In the genomic region with DNA sequence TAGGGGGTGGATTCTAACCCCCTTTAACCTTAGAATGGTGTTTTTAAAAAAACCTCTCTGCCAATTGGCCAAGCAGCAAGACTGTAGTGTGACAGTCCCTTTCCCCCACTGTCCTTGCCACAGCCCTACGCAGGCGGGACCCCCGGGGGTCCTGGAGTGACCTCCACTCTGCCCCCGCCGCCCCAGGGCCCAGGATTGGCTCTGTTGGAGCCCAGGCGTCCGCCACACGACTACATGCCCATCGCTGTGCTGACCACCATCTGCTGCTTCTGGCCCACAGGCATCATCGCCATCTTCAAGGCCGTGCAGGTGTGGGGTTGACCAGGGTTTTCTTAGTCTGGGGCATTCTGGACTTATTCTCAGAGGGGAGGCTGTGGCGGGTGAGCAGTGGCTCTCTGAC, we compare ENCODE assay signal across 8 mouse cellular contexts. TPM values are rescaled to one million over a fixed set of nuclear protein-coding genes. Genes with fewer than 3 reads are reported as not detected.
A peak's percentile ranks its signal among the peaks of the same experiment; 100 is the strongest.
DNase-seq lines count a peak whose midpoint lies in the region; ATAC-seq and TF ChIP-seq lines count a peak whose summit lies in the region.

No protein-coding gene starts in this region.

- peaks cover 4% of the 10 kb centered on the region; the same call in 1 of the 2 replicates for H3K79me2 ChIP-seq in MEL (ENCODE audit: control insufficient read depth, insufficient read depth, low read length, poor library complexity)

- no peak for TF ChIP-seq POLR2A in MEL (IDR thresholded peaks at IDR 0.05; ENCODE audit: control insufficient read depth in 1 of 2, insufficient read depth in 1 of 2, low read depth in 1 of 2, low read length in 2 of 2, poor library complexity in 1 of 2)

- H3K4me3 ChIP-seq in heart, embryonic 11.5 days (ENCODE audit: low read depth, low read length) = peak overlapping the region; percentile 30
- peak overlapping the region; percentile 42 to 58 for H3K4me3 ChIP-seq in MEL (ENCODE audit: control insufficient read depth in 1 of 2, insufficient read depth in 1 of 2, low read depth in 2 of 2, low read length in 2 of 2)
- H3K4me3 ChIP-seq in forebrain, embryonic 14.5 days (ENCODE audit: low read depth, low read length) = peak overlapping the region; percentile 25
- peak overlapping the region; percentile 39 for H3K4me3 ChIP-seq in liver, postnatal 0 days (ENCODE audit: low read depth, low read length)

- H3K27ac ChIP-seq in heart, embryonic 11.5 days (ENCODE audit: low read depth, low read length) = no peak overlapping the region
- no peak overlapping the region for H3K27ac ChIP-seq in MEL (ENCODE audit: control insufficient read depth, low read depth, low read length)
- no peak overlapping the region for H3K27ac ChIP-seq in forebrain, embryonic 14.5 days (ENCODE audit: low read depth, low read length)
- H3K27ac ChIP-seq in liver, postnatal 0 days (ENCODE audit: low read depth) = no peak overlapping the region

- TF ChIP-seq CTCF in MEL (IDR thresholded peaks at IDR 0.05 in 2 of 3, conservative IDR thresholded peaks at IDR 0.05 in 1 of 3; ENCODE audit: control insufficient read depth in 1 of 3, insufficient read depth in 1 of 3, low read depth in 2 of 3, low read length in 3 of 3, poor library complexity in 1 of 3, severe bottlenecking in 1 of 3) = no peak
- TF ChIP-seq CTCF in liver, postnatal 0 days (IDR thresholded peaks at IDR 0.05; ENCODE audit: low read depth) = no peak

- TF ChIP-seq RAD21 in MEL (IDR thresholded peaks at IDR 0.05; ENCODE audit: low read depth, low read length) = no peak

- H3K9me3 ChIP-seq in heart, embryonic 11.5 days (replicated peaks; ENCODE audit: control insufficient read depth, low read length) = no peaks in the 10 kb centered on the region
- H3K9me3 ChIP-seq in MEL (replicated peaks; ENCODE audit: insufficient read depth, low read length) = no peaks in the 10 kb centered on the region
- H3K9me3 ChIP-seq in forebrain, embryonic 14.5 days (replicated peaks; ENCODE audit: control insufficient read depth, low read length) = no peaks in the 10 kb centered on the region
- H3K9me3 ChIP-seq in liver, postnatal 0 days (ENCODE audit: low read length) = no peaks in the 10 kb centered on the region; the same call in 1 of the 2 replicates

- H3K4me2 ChIP-seq in heart, embryonic 11.5 days = peak overlapping the region; percentile 60
- H3K4me2 ChIP-seq in forebrain, embryonic 14.5 days (ENCODE audit: low read length) = peak overlapping the region; percentile 87
- peak overlapping the region; percentile 69 for H3K4me2 ChIP-seq in liver, postnatal 0 days (ENCODE audit: low read depth, low read length)

- H3K27me3 ChIP-seq in heart, embryonic 11.5 days (ENCODE audit: control insufficient read depth, insufficient read depth, low read length) = peaks cover 51% of the 10 kb centered on the region
- peaks cover 0 to 3% of the 10 kb centered on the region in 2 experiments; a peak in 2 of 4 replicates for H3K27me3 ChIP-seq in MEL (ENCODE audit: control insufficient read depth in 1 of 2, insufficient read depth in 2 of 2, low read length in 2 of 2)
- peaks cover 20% of the 10 kb centered on the region for H3K27me3 ChIP-seq in forebrain, embryonic 14.5 days (replicated peaks; ENCODE audit: control insufficient read depth, insufficient read depth, low read length)
- H3K27me3 ChIP-seq in liver, postnatal 0 days (ENCODE audit: insufficient read depth, low read length) = peaks cover 43% of the 10 kb centered on the region

- 6% methylated on average over 12 of the region's 12 CpGs for WGBS in heart, embryonic 11.5 days (ENCODE audit: insufficient replicate concordance)
- WGBS in forebrain, embryonic 14.5 days = 8% methylated on average over 12 of the region's 12 CpGs
- 14% methylated on average over 11 of the region's 12 CpGs for WGBS in liver, postnatal 0 days (ENCODE audit: insufficient replicate concordance)

- ATAC-seq in heart, embryonic 11.5 days (replicated peaks; ENCODE audit: insufficient number of reproducible peaks, low FRiP score, low TSS enrichment) = no peak
- no peak for ATAC-seq in forebrain, embryonic 14.5 days
- ATAC-seq in liver, postnatal 0 days = no peak

- no peak for TF ChIP-seq EP300 in MEL (IDR thresholded peaks at IDR 0.05; ENCODE audit: low read depth in 1 of 2, low read length in 2 of 2)
- no peak for TF ChIP-seq EP300 in liver, postnatal 0 days (IDR thresholded peaks at IDR 0.05; ENCODE audit: low read depth)

- intact Hi-C loops in heart, postnatal 10 days (cut with DNase I) = no loop called here
- intact Hi-C loops in left cerebral cortex, postnatal 4 days (cut with DNase I) = no loop called here

- H3K4me1 ChIP-seq in heart, embryonic 11.5 days (ENCODE audit: control insufficient read depth, insufficient read depth, low read length) = peaks cover 25% of the 10 kb centered on the region
- H3K4me1 ChIP-seq in MEL (ENCODE audit: control insufficient read depth in 1 of 2, insufficient read depth in 2 of 2, low read length in 2 of 2) = peaks cover 0 to 24% of the 10 kb centered on the region in 2 experiments; a peak in 3 of 4 replicates
- H3K4me1 ChIP-seq in forebrain, embryonic 14.5 days (ENCODE audit: control insufficient read depth, insufficient read depth, low read length) = peaks cover 34% of the 10 kb centered on the region
- H3K4me1 ChIP-seq in liver, postnatal 0 days (ENCODE audit: insufficient read depth) = peaks cover 42% of the 10 kb centered on the region

- H3K9ac ChIP-seq in heart, embryonic 11.5 days (ENCODE audit: low read depth, low read length) = no peak overlapping the region
- H3K9ac ChIP-seq in MEL (ENCODE audit: control insufficient read depth, low read depth, low read length, poor library complexity, severe bottlenecking) = peak overlapping the region; percentile 48
- peak overlapping the region; percentile 41 for H3K9ac ChIP-seq in forebrain, embryonic 14.5 days (ENCODE audit: low read length)
- H3K9ac ChIP-seq in liver, postnatal 0 days (replicated peaks) = no peak overlapping the region

- H3K36me3 ChIP-seq in heart, embryonic 11.5 days (ENCODE audit: control insufficient read depth, insufficient read depth, low read length) = no peaks in the 10 kb centered on the region
- peaks cover 0 to 9% of the 10 kb centered on the region in 2 experiments; a peak in 2 of 4 replicates for H3K36me3 ChIP-seq in MEL (ENCODE audit: control insufficient read depth in 1 of 2, insufficient read depth in 2 of 2, low read length in 2 of 2)
- H3K36me3 ChIP-seq in forebrain, embryonic 14.5 days (ENCODE audit: control insufficient read depth, insufficient read depth, low read length) = no peaks in the 10 kb centered on the region
- no peaks in the 10 kb centered on the region for H3K36me3 ChIP-seq in liver, postnatal 0 days (replicated peaks; ENCODE audit: insufficient read depth, low read length)

- DNase-seq in heart, postnatal 10 days = no peak
- DNase-seq in MEL (ENCODE audit: low read depth, low spot score) = no peak
- no peak for DNase-seq in forebrain, embryonic 14.5 days (ENCODE audit: low spot score)
- DNase-seq in liver, postnatal 0 days = no peak
- no peak for DNase-seq in gastrocnemius, postnatal 10 days
- DNase-seq in left cerebral cortex, postnatal 4 days = no peak
- DNase-seq in frontal cortex, postnatal 25 days (ENCODE audit: low spot score in 2 of 2) = no peak

RNA-seq across cellular contexts. Expression of a gene that starts 2.3 kb away (rescaled TPM):
- polyA plus RNA-seq in heart, embryonic 11.5 days (2014; fragmentation: Nextera tagmentation; extraction: Ambion mirVana) = not detected in 2 replicates
- 1 to 10 TPM in 1 of 2 experiments, under 1 TPM in 1; 0.89 to 1.2 TPM for total RNA-seq in heart, postnatal 10 days (2021)
- total RNA-seq in MEL (2012; rRNA removed) = not detected in 2 replicates
- polyA plus RNA-seq in MEL (2012; ENCODE audit: insufficient read depth in 1 of 2, insufficient read length in 2 of 2, low read depth in 1 of 2, low replicate concordance in 2 of 2, missing spikeins in 1 of 2) = 1 to 10 TPM in 1 of 2 experiments, not detected in 1; 1.0 TPM
- polyA plus RNA-seq in forebrain, embryonic 14.5 days (2014; fragmentation: Nextera tagmentation; extraction: Ambion mirVana) = 5.0 and 5.5 TPM in 2 replicates
- 0.05 TPM in 1 of 2 replicates, not detected in the other for polyA plus RNA-seq in liver, postnatal 0 days (2015; fragmentation: Nextera tagmentation; extraction: Ambion mirVana)
- total RNA-seq in gastrocnemius, postnatal 10 days (2021) = under 1 TPM; 0.61 to 0.63 TPM
- total RNA-seq in left cerebral cortex, postnatal 4 days (2021) = 10 to 100 TPM; 78.2 to 81.9 TPM

RNA-seq across cellular contexts. Expression of a gene that starts 3.3 kb away (rescaled TPM):
- polyA plus RNA-seq in heart, embryonic 11.5 days (2014; fragmentation: Nextera tagmentation; extraction: Ambion mirVana) = 31.7 and 34.3 TPM in 2 replicates
- total RNA-seq in heart, postnatal 10 days (2021) = 10 to 100 TPM; 39.0 to 45.7 TPM
- total RNA-seq in MEL (2012; rRNA removed) = 20.2 and 29.2 TPM in 2 replicates
- polyA plus RNA-seq in MEL (2012; ENCODE audit: insufficient read depth in 1 of 2, insufficient read length in 2 of 2, low read depth in 1 of 2, low replicate concordance in 2 of 2, missing spikeins in 1 of 2) = 100 to 1,000 TPM in 1 of 2 experiments, 10 to 100 TPM in 1; 67.1 to 147 TPM
- 23.8 and 24.6 TPM in 2 replicates for polyA plus RNA-seq in forebrain, embryonic 14.5 days (2014; fragmentation: Nextera tagmentation; extraction: Ambion mirVana)
- polyA plus RNA-seq in liver, postnatal 0 days (2015; fragmentation: Nextera tagmentation; extraction: Ambion mirVana) = 19.3 and 19.8 TPM in 2 replicates
- 10 to 100 TPM; 32.6 to 33.7 TPM for total RNA-seq in gastrocnemius, postnatal 10 days (2021)
- total RNA-seq in left cerebral cortex, postnatal 4 days (2021) = 10 to 100 TPM; 30.3 to 32.7 TPM

RNA-seq across cellular contexts. Expression of a gene that starts 12.9 kb away (rescaled TPM):
- 10.9 and 11.4 TPM in 2 replicates for polyA plus RNA-seq in heart, embryonic 11.5 days (2014; fragmentation: Nextera tagmentation; extraction: Ambion mirVana)
- total RNA-seq in heart, postnatal 10 days (2021) = 1 to 10 TPM; 8.5 to 9.9 TPM
- 4.4 and 7.0 TPM in 2 replicates for total RNA-seq in MEL (2012; rRNA removed)
- 1 to 10 TPM in 1 of 2 experiments, not detected in 1; 6.4 TPM for polyA plus RNA-seq in MEL (2012; ENCODE audit: insufficient read depth in 1 of 2, insufficient read length in 2 of 2, low read depth in 1 of 2, low replicate concordance in 2 of 2, missing spikeins in 1 of 2)
- 12.6 and 14.9 TPM in 2 replicates for polyA plus RNA-seq in forebrain, embryonic 14.5 days (2014; fragmentation: Nextera tagmentation; extraction: Ambion mirVana)
- 5.6 and 5.8 TPM in 2 replicates for polyA plus RNA-seq in liver, postnatal 0 days (2015; fragmentation: Nextera tagmentation; extraction: Ambion mirVana)
- total RNA-seq in gastrocnemius, postnatal 10 days (2021) = 1 to 10 TPM; 4.5 to 4.7 TPM
- 10 to 100 TPM in 1 of 2 experiments, 1 to 10 TPM in 1; 7.9 to 10.5 TPM for total RNA-seq in left cerebral cortex, postnatal 4 days (2021)

RNA-seq across cellular contexts. Expression of a gene that starts 15.3 kb away (rescaled TPM):
- 41.0 and 49.8 TPM in 2 replicates for polyA plus RNA-seq in heart, embryonic 11.5 days (2014; fragmentation: Nextera tagmentation; extraction: Ambion mirVana)
- 10 to 100 TPM; 19.0 to 19.3 TPM for total RNA-seq in heart, postnatal 10 days (2021)
- 39.6 and 45.3 TPM in 2 replicates for total RNA-seq in MEL (2012; rRNA removed)
- polyA plus RNA-seq in MEL (2012; ENCODE audit: insufficient read depth in 1 of 2, insufficient read length in 2 of 2, low read depth in 1 of 2, low replicate concordance in 2 of 2, missing spikeins in 1 of 2) = 100 to 1,000 TPM in 1 of 2 experiments, not detected in 1; 101 TPM
- 75.0 and 90.9 TPM in 2 replicates for polyA plus RNA-seq in forebrain, embryonic 14.5 days (2014; fragmentation: Nextera tagmentation; extraction: Ambion mirVana)
- 12.9 and 13.0 TPM in 2 replicates for polyA plus RNA-seq in liver, postnatal 0 days (2015; fragmentation: Nextera tagmentation; extraction: Ambion mirVana)
- 10 to 100 TPM; 12.7 to 14.4 TPM for total RNA-seq in gastrocnemius, postnatal 10 days (2021)
- total RNA-seq in left cerebral cortex, postnatal 4 days (2021) = 10 to 100 TPM; 72.8 to 75.4 TPM

RNA-seq across cellular contexts. Expression of a gene that starts 15.9 kb away (rescaled TPM):
- polyA plus RNA-seq in heart, embryonic 11.5 days (2014; fragmentation: Nextera tagmentation; extraction: Ambion mirVana) = 0.82 and 0.90 TPM in 2 replicates
- 1 to 10 TPM; 2.1 to 3.5 TPM for total RNA-seq in heart, postnatal 10 days (2021)
- total RNA-seq in MEL (2012; rRNA removed) = 0.56 and 0.89 TPM in 2 replicates
- 1 to 10 TPM in 1 of 2 experiments, not detected in 1; 1.6 TPM for polyA plus RNA-seq in MEL (2012; ENCODE audit: insufficient read depth in 1 of 2, insufficient read length in 2 of 2, low read depth in 1 of 2, low replicate concordance in 2 of 2, missing spikeins in 1 of 2)
- polyA plus RNA-seq in forebrain, embryonic 14.5 days (2014; fragmentation: Nextera tagmentation; extraction: Ambion mirVana) = 7.6 and 8.7 TPM in 2 replicates
- 0.46 and 0.66 TPM in 2 replicates for polyA plus RNA-seq in liver, postnatal 0 days (2015; fragmentation: Nextera tagmentation; extraction: Ambion mirVana)
- total RNA-seq in gastrocnemius, postnatal 10 days (2021) = 10 to 100 TPM; 13.8 to 15.2 TPM
- total RNA-seq in left cerebral cortex, postnatal 4 days (2021) = 1 to 10 TPM; 4.9 to 5.9 TPM

Comparison
In these comparisons a context has a peak if more than half of its experiments do, and no peak if none do; other contexts are left out.
1. H3K9ac ChIP-seq: peak in MEL (single experiment) and forebrain, embryonic 14.5 days (single experiment); none in heart, embryonic 11.5 days (single experiment) and liver, postnatal 0 days (single experiment).
2. RNA of a gene that starts 2.3 kb away (total RNA-seq): 78.2 to 81.9 TPM in left cerebral cortex, postnatal 4 days; 0.89 to 1.2 TPM in heart, postnatal 10 days, 0.61 to 0.63 TPM in gastrocnemius, postnatal 10 days and not detected in MEL; every median in the first group is over 10 times any median in the second.
3. Peak in every context shown above with its lines, with median percentiles within 50 percentile points of each other: H3K4me2 ChIP-seq and H3K4me3 ChIP-seq.